Mouse (Mus musculus): ENCODE data around the gene Plxna2.

GRCm38 (mm10) chr1:194776510-194777244, 158.7 kb downstream of the Plxna2 start:
- TF ChIP-seq CTCF (IDR thresholded peaks at IDR 0.05; ENCODE audit: insufficient read depth, low read depth, low read length) (no peak), POLR2A (IDR thresholded peaks at IDR 0.05; ENCODE audit: insufficient read depth, low read depth, low read length) (no peak)

All from olfactory bulb, adult 2 months (tissue).